Mouse (Mus musculus) olfactory bulb, adult 2 months (tissue): ENCODE data around the gene Decr2. TPM values are rescaled to one million over a fixed set of nuclear protein-coding genes. Genes with fewer than 3 reads are reported as not detected.
"Not testable (repeated sequence)": the region's sequence is repeated elsewhere in the genome, so short reads cannot be mapped to it uniquely, and the experiment has no call there.

Experiments used
- H3K27ac ChIP-seq: fragments of 200-500 bp; 2 replicates; pipeline ENCODE4 v1.5.1; 2012; ENCODE audit warnings: low read depth, low read length; ENCODE audit not compliant: insufficient read depth
- H3K4me1 ChIP-seq: fragments of 200-500 bp; 2 replicates; pipeline ENCODE4 v1.6.1; 2012; ENCODE audit warnings: low read length; ENCODE audit not compliant: control insufficient read depth, insufficient read depth
- H3K4me3 ChIP-seq: fragments of 200-500 bp; 2 replicates; pipeline ENCODE4 v1.5.1; 2012; ENCODE audit warnings: mild to moderate bottlenecking, low read depth, low read length, moderate library complexity; ENCODE audit not compliant: insufficient read depth
- CTCF ChIP-seq: fragments of 200-500 bp; IDR thresholded peaks from 2 replicates; pipeline ENCODE4 v1.5.1; 2012; ENCODE audit warnings: low read depth, mild to moderate bottlenecking, low read length, moderate library complexity; ENCODE audit not compliant: insufficient read depth
- POLR2A ChIP-seq: fragments of 200-500 bp; IDR thresholded peaks from 2 replicates; pipeline ENCODE4 v1.6.1; 2012; ENCODE audit warnings: mild to moderate bottlenecking, low read depth, low read length, moderate library complexity; ENCODE audit not compliant: insufficient read depth
- WGBS: fragments of 180-500 bp; shearing (Covaris S2); methylation state at CpG from one replicate; pipeline ENCODE4 v1.1.7; 2018; 5-methylcytosine and 5-hydroxymethylcytosine counted together
- polyA plus RNA-seq: library from polyadenylated mRNA; stranded (reverse); fragments of >200 nt; gene quantifications from 2 replicates; pipeline ENCODE4 v1.2.4, GENCODE M21; 2012; ENCODE audit warnings: low replicate concordance; ENCODE audit not compliant: missing spikeins, insufficient read depth, insufficient read length

The Decr2 gene
- polyA plus RNA-seq, 1 experiment: not detected

GRCm38 (mm10) chr17:26052074-26052473 is 38.1 kb downstream of the Decr2 start:
- TF ChIP-seq POLR2A (no peak), CTCF (no peak)
- Histone ChIP-seq H3K27ac (no peak overlapping the region), H3K4me1 (peaks cover 15% of the 10 kb centered on the region), H3K4me3 (no peak overlapping the region)
- WGBS: 91% methylated on average over 4 of the region's 4 CpGs

GRCm38 (mm10) chr17:26048118-26048517 is 42.0 kb downstream of the Decr2 start:
- H3K27ac ChIP-seq: peak overlapping the region; percentile 55; the same call in 1 of the 2 replicates
- peaks cover 21% of the 10 kb centered on the region for H3K4me1 ChIP-seq
- TF ChIP-seq POLR2A (no peak), CTCF (no peak)
- WGBS: 51% methylated on average over 8 of the region's 8 CpGs
- H3K4me3 ChIP-seq: no peak overlapping the region

DNA sequence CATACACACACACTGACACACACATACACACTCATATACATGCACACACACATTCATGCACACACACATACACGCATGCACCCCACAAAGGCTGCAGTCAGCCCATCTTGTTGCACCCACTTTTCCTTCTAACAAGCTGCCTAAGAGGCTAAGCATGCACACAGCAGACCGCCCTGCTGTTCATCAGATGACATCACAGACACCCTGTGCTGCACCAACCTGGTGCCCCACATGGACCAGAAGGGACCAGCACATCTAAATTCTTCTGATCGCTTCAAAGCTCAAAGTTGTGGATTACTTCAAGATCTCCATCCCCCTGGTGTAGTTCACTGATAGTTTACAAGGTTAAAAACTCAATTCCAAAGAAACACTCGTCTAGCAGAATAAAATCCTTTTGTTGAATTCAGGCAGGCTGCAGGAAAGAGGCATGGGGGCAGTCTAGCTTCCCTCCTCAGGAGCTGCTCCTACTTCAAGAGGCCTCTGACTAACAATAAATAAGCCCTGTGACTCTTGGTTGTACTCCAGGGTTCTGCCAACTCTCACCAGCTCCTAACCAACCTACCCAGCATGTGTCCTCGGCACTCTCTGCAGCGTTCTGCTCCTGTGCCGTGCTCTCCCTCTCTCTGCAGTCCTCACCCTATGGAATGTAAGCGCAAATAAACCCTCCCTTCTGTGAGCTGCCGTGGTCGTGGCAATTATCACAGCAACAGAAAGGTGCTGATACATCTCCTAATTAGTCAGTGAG is 43.7 kb downstream of the Decr2 start:
- TF ChIP-seq CTCF: no peak
- no peak for TF ChIP-seq POLR2A
- Histone ChIP-seq H3K27ac (peak overlapping the region; percentile 69), H3K4me1 (peaks cover 31% of the 10 kb centered on the region), H3K4me3 (no peak overlapping the region)
- 28% methylated on average over 10 of the region's 10 CpGs for WGBS

DNA sequence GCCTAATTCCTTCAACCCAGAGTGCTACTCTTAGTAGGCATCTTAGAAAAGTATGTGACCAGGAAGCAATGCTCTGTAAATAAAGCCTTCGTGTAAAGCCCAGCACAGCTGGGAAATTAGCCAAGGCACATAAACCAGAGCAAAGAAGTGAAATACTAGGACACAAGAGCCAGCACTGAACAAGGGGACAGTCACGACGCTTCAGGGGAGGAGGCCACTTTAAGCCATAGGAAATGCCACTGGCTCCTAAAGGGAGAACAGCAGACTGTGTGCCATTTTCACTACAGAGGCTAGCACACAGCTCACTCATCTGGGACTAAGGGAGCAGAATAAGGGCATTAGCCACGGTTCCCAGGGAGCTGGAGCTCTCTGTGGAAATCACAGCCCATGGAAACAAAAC is 44.9 kb downstream of the Decr2 start:
- WGBS: 24% methylated on average over 4 of the region's 4 CpGs
- peaks cover 38% of the 10 kb centered on the region for H3K4me1 ChIP-seq
- H3K4me3 ChIP-seq: no peak overlapping the region
- peak overlapping the region; percentile 23 for H3K27ac ChIP-seq
- TF ChIP-seq POLR2A: no peak
- no peak for TF ChIP-seq CTCF

DNA sequence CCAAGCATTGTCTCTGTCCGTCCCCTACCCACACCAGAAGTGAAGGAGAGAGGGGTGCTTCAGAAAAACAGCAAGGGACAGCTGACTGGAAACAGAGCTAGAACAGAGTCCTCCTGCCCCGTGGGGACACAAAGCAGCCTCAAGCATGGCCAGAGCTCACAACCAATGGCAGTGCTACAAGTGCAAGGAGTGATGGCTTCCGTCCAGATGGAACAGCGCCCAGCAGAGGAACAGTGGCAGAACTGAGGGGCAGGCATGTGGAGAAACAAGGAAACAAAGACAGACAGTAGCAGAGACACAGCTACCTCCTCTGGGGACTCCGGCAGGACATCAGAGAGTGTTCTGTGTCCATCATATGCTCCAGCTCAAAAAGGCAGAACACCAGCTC is 46.9 kb downstream of the Decr2 start:
- WGBS: 14% methylated on average over 5 of the region's 5 CpGs
- H3K4me1 ChIP-seq: peaks cover 35% of the 10 kb centered on the region
- H3K4me3 ChIP-seq: no peak overlapping the region; the same call in 1 of the 2 replicates
- TF ChIP-seq POLR2A (no peak), CTCF (no peak)
- peak overlapping the region; percentile 79 for H3K27ac ChIP-seq

GRCm38 (mm10) chr17:26042599-26043248 is 47.4 kb downstream of the Decr2 start:
- no peak for TF ChIP-seq CTCF
- no peak for TF ChIP-seq POLR2A
- no peak overlapping the region; the same call in 1 of the 2 replicates for H3K4me3 ChIP-seq
- WGBS: 27% methylated on average over 13 of the region's 13 CpGs
- peaks cover 33% of the 10 kb centered on the region for H3K4me1 ChIP-seq
- H3K27ac ChIP-seq: peak overlapping the region; percentile 79

DNA sequence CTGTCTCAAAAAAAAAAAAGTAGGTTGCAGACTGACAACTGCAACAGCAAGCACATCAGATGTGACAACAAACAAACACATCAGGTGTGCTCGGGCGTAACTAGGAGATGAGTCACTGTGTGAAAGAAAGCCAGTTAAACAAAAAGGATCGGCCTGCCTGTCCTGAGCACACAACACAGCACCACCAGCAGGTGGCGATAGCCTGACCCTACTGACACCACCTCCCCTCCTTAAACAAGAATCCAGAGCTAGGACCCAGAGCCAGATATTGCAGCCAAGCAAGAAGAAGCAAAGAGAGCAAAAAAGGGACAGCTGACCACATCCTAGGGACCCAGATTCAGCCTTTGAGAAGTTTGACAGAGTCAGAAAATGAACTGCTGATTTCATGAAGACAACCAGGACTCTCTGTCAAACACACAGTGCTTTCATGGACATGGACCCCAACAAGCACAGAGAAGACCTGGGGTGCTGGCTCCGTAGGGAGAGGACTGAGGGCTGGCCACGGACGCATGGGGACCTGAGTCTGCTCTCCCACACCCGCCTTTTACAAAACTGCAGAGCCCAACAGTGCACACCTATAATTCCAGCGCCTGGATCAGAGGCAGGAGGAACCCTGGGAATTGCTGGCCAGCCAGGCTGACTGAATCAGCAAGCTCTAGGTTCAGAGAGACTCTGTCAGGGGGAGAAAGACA is 48.9 kb downstream of the Decr2 start:
- peaks cover 38% of the 10 kb centered on the region for H3K4me1 ChIP-seq
- 0 out of 2 replicates have a peak overlapping the region, but pooled peaks have one; percentile 57 for H3K27ac ChIP-seq
- peak; percentile 40 for TF ChIP-seq CTCF
- no peak for TF ChIP-seq POLR2A
- no peak overlapping the region for H3K4me3 ChIP-seq
- 32% methylated on average over 9 of the region's 9 CpGs for WGBS

DNA sequence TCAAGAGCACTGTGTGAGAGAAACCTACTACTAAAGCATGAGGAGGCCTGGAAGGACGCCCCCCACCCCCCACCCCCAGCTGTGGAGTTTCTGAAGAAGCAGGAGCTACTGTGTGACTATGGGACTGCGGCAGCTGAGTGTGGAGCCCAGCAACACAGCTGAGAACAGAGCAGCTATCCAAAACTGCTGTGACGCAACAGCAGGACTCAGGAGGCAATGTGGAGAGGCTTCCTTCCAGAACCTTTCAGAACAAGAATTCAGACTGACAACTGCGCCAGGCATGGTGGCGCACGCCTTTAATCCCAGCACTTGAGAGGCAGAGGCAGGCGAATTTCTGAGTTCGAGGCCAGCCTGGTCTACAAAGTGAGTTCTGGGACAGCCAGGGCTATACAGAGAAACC is 49.4 kb downstream of the Decr2 start:
- WGBS: 74% methylated on average over 8 of the region's 8 CpGs
- not testable (repeated sequence) for H3K4me3 ChIP-seq, H3K27ac ChIP-seq
- H3K4me1 ChIP-seq: peaks cover 36% of the 10 kb centered on the region

DNA sequence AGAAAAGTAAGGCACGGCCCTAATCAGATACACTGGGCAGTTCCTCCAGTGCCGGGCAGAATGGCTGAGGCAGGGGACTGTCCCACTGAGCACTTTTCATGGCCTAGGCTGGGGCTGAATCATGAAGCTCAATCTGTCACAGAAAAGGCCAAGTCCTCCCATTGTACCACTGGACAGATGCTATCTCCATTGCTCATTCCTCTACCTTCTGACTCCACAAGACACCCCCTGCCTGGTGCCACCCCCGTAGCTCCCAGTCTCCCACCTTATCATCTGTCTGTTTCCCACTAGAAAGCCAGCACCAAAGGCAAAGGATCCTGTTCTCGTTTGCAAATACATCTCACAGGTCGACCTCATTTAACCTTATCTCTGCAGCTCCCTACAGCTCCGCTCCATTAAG is 58.1 kb downstream of the Decr2 start:
- Histone ChIP-seq H3K27ac (peak overlapping the region; percentile 31; the same call in 1 of the 2 replicates), H3K4me1 (peaks cover 22% of the 10 kb centered on the region), H3K4me3 (no peak overlapping the region)
- 60% methylated on average over 6 of the region's 6 CpGs for WGBS
- TF ChIP-seq CTCF (no peak), POLR2A (no peak)
